Mouse (Mus musculus): ENCODE results near the gene Thbs3.

Thbs3 gene

GRCm38 (mm10) chr3:89228180-89228549, 13.2 kb downstream of the Thbs3 start:
- DNase-seq: peak; percentile 81

GRCm38 (mm10) chr3:89228836-89229235, 13.9 kb downstream of the Thbs3 start, which contains the start of gene Muc1:
Gene Muc1, plus strand, starts transcription at chr3:89229057.
- DNase-seq: no peak

GRCm38 (mm10) chr3:89229276-89229675, 14.3 kb downstream of the Thbs3 start:
- no peak for DNase-seq

- no peak for DNase-seq
Observed at GRCm38 (mm10) chr3:89230561-89230960, 15.6 kb downstream of the Thbs3 start.

GRCm38 (mm10) chr3:89231345-89231744, 16.4 kb downstream of the Thbs3 start:
- no peak for DNase-seq

GRCm38 (mm10) chr3:89231772-89232275, 16.8 kb downstream of the Thbs3 start:
- no peak for DNase-seq

GRCm38 (mm10) chr3:89232614-89233013, 17.6 kb downstream of the Thbs3 start:
- DNase-seq: no peak

- no peak for DNase-seq
Observed at GRCm38 (mm10) chr3:89233562-89234110, 18.7 kb downstream of the Thbs3 start.

GRCm38 (mm10) chr3:89236516-89236915, 21.5 kb downstream of the Thbs3 start:
- no peak for DNase-seq

- DNase-seq: no peak
Observed at GRCm38 (mm10) chr3:89237682-89238081, 22.7 kb downstream of the Thbs3 start.

- DNase-seq: no peak
Observed at GRCm38 (mm10) chr3:89238494-89238893, 23.5 kb downstream of the Thbs3 start.

- DNase-seq: peak; percentile 68
Observed at GRCm38 (mm10) chr3:89242331-89242895, 27.4 kb downstream of the Thbs3 start.

- no peak for DNase-seq
Observed at GRCm38 (mm10) chr3:89243609-89244008, 28.6 kb downstream of the Thbs3 start.

- peak; percentile 54 for DNase-seq
Observed at GRCm38 (mm10) chr3:89244158-89244981, 29.4 kb downstream of the Thbs3 start.

- peak; percentile 80 for DNase-seq
Observed at GRCm38 (mm10) chr3:89244982-89245687, 30.2 kb downstream of the Thbs3 start.

- DNase-seq: peak; percentile 72
Observed at GRCm38 (mm10) chr3:89245688-89246171, 30.8 kb downstream of the Thbs3 start, which contains the start of gene Krtcap2. Gene Krtcap2, plus strand, starts transcription at chr3:89245966.

GRCm38 (mm10) chr3:89246261-89247100, 31.5 kb downstream of the Thbs3 start, which contains the start of gene Trim46:
Gene Trim46, minus strand, starts transcription at chr3:89246309.
- DNase-seq: peak; percentile 89

- DNase-seq: no peak
Observed at GRCm38 (mm10) chr3:89247466-89247865, 32.5 kb downstream of the Thbs3 start.

GRCm38 (mm10) chr3:89250435-89251040, 35.6 kb downstream of the Thbs3 start:
- peak; percentile 58 for DNase-seq

- DNase-seq: no peak
Observed at GRCm38 (mm10) chr3:89251365-89251895, 36.5 kb downstream of the Thbs3 start.

- DNase-seq: no peak
Observed at GRCm38 (mm10) chr3:89254994-89255393, 40.0 kb downstream of the Thbs3 start.

Measured in cerebellum, adult 11 months (tissue).